Mouse (Mus musculus) small intestine, adult 2 months (tissue): ENCODE measurements around the gene Pde4a.

Experiments
- CTCF ChIP-seq: fragments of 200-500 bp; IDR thresholded peaks from 2 replicates; pipeline ENCODE4 v1.5.1; 2012; ENCODE audit warnings: low read depth, mild to moderate bottlenecking, control low read depth, inconsistent platforms, low read length, moderate library complexity, mixed read lengths; ENCODE audit not compliant: insufficient replicate concordance, insufficient read length; ENCODE audit errors: extremely low read depth
- POLR2A ChIP-seq: fragments of 200-500 bp; IDR thresholded peaks from 2 replicates; pipeline ENCODE4 v1.6.1; 2012; ENCODE audit warnings: low read depth, mild to moderate bottlenecking, control low read depth, inconsistent platforms, low read length, moderate library complexity

DNA sequence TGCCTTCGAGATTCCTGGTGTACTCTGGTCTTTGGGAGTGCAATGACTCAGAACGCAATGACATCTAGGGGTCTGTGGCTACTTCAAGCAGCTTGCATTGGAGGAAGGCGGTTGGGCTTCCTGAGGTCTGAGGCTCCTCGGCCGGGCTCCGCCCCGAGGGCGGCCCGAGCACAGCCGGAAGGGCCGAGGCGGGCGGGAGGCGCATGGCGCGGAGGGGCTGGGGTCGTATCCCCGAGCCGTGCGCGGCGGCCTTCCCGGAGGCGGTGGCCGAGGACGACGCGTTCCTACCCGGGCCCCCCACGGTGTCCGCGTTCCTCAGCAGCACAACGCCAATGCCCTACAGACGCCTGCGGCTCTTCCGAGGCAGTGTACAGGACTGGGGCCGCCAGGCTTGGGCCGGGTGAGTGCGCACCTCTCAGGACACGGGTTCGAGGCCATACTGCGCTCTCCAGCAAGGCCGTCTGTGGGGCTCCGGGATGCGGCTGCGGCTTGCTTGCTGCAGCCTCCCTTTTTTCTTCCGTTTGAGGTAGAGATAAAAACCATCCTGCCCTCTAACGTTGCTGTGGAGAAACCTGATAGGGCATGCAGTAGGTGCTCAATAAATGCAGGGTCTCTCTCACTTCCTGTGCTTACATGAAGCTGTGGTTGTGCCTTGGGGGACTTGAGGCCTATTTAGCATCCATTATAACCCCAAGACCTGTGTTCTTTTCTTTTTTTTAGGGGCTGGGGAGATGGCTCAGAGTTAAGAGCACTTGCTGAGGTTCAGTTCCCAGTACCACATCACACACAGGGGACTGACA is 16.1 kb downstream of the Pde4a start:
- TF ChIP-seq POLR2A = no peak
- no peak for TF ChIP-seq CTCF
